Mouse (Mus musculus) hindbrain, embryonic 15.5 days (tissue): ENCODE measurements around the gene Rnf145. TPM values are rescaled to one million over a fixed set of nuclear protein-coding genes. Genes with fewer than 3 reads are reported as not detected.

Experiments used
- ATAC-seq: fragments of 200-750 bp; cut with Nextera tagmentation; 2 replicates; pipeline ENCODE4 v1.8.0; 2017; ENCODE audit warnings: low read depth, moderate number of reproducible peaks, moderate TSS enrichment; ENCODE audit not compliant: low FRiP score
- H3K27ac ChIP-seq: fragments of 300-500 bp; sonication (generic); replicated peaks from 2 replicates; pipeline ENCODE4 v1.5.1; 2015; ENCODE audit warnings: mild to moderate bottlenecking, inconsistent platforms
- H3K27me3 ChIP-seq: fragments of 300-500 bp; sonication (generic); 2 replicates; pipeline ENCODE4 v1.6.1; 2015; ENCODE audit warnings: control low read depth, inconsistent platforms
- H3K36me3 ChIP-seq: fragments of 300-500 bp; sonication (generic); 2 replicates; pipeline ENCODE4 v1.6.1; 2015; ENCODE audit warnings: control low read depth, inconsistent platforms
- H3K4me1 ChIP-seq: fragments of 300-500 bp; sonication (generic); replicated peaks from 2 replicates; pipeline ENCODE4 v1.6.1; 2015; ENCODE audit warnings: control low read depth, inconsistent platforms
- H3K4me2 ChIP-seq: fragments of 300-500 bp; sonication (generic); 2 replicates; pipeline ENCODE4 v1.6.1; 2015; ENCODE audit warnings: moderate library complexity, mild to moderate bottlenecking, inconsistent platforms
- H3K4me3 ChIP-seq: fragments of 300-500 bp; sonication (generic); 2 replicates; pipeline ENCODE4 v1.5.1; 2015; ENCODE audit warnings: mild to moderate bottlenecking, inconsistent platforms
- H3K9ac ChIP-seq: fragments of 300-500 bp; sonication (generic); 2 replicates; pipeline ENCODE4 v1.6.1; 2015; ENCODE audit warnings: inconsistent platforms
- H3K9me3 ChIP-seq: fragments of 300-500 bp; sonication (generic); 2 replicates; pipeline ENCODE4 v1.6.1; 2016; ENCODE audit warnings: control low read depth, inconsistent platforms
- WGBS: fragments of 180-500 bp; shearing (Covaris S2); methylation state at CpG from one replicate; pipeline ENCODE4 v1.1.7; 2015; 5-methylcytosine and 5-hydroxymethylcytosine counted together
- polyA plus RNA-seq: library from polyadenylated mRNA; unstranded; fragments of >200 nt; fragmentation: Nextera tagmentation; extraction: Ambion mirVana; gene quantifications from 2 replicates; pipeline ENCODE4 v1.2.1, GENCODE M21; 2015

The Rnf145 gene
- polyA plus RNA-seq, 1 experiment from 2014 or later, result 119 TPM

DNA sequence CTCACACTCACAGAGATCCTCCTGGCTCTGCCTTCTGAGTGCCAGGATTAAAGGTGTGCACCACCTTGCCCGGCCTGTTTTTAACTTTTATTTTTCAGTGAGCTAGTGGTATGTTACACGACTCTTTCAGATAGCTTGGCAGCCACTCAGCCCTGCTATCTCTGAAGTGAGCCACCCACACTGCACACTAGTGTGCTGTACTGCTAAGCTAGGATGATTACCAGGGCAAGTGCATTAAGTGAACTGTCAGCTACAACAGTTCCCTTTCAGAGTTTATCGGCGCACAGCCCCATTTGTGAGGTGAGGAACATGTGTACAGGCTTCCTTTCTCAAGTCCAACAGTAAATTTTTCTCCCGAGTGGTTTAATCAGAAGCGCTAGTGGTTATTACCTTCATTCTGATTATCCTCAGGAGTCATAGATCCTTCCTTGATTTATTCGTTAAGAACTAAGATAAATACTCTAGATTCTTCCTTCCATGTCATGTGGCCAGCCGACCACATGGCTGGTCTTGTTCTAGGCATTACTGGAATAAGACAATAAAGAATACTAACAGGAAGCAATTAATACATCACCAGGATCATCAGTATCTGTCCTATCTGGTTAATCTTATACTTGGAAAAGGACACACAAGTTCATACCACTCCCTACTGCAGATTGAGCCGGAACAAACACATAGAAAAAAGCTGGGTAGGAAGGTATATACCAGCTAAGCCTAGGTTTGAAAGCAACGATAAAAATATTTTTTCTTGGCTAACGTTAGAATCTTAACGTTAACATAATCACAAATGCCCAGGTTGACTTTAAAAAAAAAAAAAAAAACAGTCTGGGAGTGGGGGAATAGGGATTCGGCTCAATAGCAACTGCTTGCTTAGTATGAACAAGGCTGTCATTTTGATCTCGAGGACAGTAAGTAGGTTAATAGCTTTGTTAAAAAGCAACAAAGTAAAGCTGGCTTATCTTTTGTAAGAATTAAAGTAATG is 6.4 kb upstream of the Rnf145 start:
- H3K4me3 ChIP-seq, result no peak overlapping the region
- ATAC-seq, result no peak
- no peaks in the 10 kb centered on the region for H3K27me3 ChIP-seq
- no peak overlapping the region for H3K27ac ChIP-seq
- H3K9ac ChIP-seq, result no peak overlapping the region
- 84% methylated on average over 14 of the region's 14 CpGs for WGBS
- no peak overlapping the region for H3K4me2 ChIP-seq
- H3K36me3 ChIP-seq, result no peaks in the 10 kb centered on the region
- no peaks in the 10 kb centered on the region for H3K9me3 ChIP-seq
- H3K4me1 ChIP-seq, result no peaks in the 10 kb centered on the region; the same call in 1 of the 2 replicates

DNA sequence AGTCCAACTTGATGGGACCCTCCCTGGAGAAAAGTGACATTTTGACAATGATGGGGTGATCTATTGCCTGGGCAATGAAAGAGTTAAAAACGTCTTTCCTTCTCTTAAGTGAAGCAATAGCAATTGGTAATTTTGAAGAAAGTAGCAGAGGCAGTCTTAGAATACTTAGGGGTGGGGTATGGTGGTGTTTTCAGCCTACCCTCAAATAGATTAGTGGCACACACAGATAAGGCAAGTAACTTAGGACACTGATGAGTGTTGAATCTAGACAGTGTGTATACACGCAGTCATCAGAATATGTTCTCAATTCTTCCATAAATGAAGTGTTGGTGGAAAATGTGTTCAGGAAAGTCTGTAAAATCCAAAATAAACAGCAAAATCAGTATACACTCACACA is 5.7 kb upstream of the Rnf145 start:
- peaks cover 4% of the 10 kb centered on the region for H3K4me1 ChIP-seq
- 74% methylated on average over 2 of the region's 2 CpGs for WGBS
- H3K4me2 ChIP-seq, result no peak overlapping the region
- H3K9me3 ChIP-seq, result no peaks in the 10 kb centered on the region
- H3K27me3 ChIP-seq, result no peaks in the 10 kb centered on the region
- no peak overlapping the region for H3K4me3 ChIP-seq
- H3K9ac ChIP-seq, result no peak overlapping the region
- H3K27ac ChIP-seq, result no peak overlapping the region
- no peak for ATAC-seq
- no peaks in the 10 kb centered on the region for H3K36me3 ChIP-seq

DNA sequence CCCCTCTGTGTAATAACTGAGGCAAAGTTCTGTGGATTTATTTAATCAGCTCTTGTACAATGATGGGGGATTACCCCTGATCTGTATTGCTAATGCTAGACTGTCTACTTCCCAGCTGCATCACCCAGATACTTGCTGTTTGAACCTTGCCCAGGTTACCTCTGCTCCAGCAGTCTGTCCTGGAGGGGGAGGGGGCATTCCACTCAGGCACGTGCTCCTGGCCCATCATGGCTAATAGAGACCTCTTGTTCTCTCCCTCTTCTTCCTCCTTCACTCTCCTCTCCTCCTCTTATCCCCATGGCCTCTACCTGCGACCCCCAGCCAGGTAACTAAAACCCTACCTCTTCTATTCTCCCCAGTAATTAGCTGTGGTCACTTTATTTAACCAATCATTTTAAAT is 4.1 kb upstream of the Rnf145 start:
- WGBS, result 58% methylated on average over 2 of the region's 2 CpGs
- no peak overlapping the region for H3K9ac ChIP-seq
- H3K36me3 ChIP-seq, result no peaks in the 10 kb centered on the region
- no peaks in the 10 kb centered on the region for H3K9me3 ChIP-seq
- peaks cover 6% of the 10 kb centered on the region for H3K4me1 ChIP-seq
- no peak overlapping the region for H3K27ac ChIP-seq
- ATAC-seq, result no peak
- H3K4me2 ChIP-seq, result no peak overlapping the region
- H3K27me3 ChIP-seq, result no peaks in the 10 kb centered on the region
- no peak overlapping the region for H3K4me3 ChIP-seq

DNA sequence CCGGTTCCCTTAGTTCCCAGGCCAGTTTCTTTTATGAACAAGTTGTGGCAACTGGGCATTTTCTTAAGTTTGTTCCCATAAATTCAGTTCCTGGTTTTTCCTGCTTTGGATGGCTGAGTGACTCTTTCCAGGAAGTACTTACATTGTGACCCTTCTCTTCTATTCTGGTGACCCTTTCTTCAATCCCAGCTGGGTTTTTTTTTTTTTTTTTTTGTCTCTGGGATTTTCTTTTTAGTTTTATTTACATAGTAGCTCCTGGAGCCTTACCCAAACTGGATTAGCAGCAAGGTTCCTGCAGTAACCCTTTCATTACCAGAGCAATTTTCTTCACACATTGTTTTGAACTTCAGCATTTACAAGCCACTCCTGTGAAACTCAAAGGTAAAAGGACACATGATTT is 2.4 kb upstream of the Rnf145 start:
- no peaks in the 10 kb centered on the region for H3K36me3 ChIP-seq
- no peaks in the 10 kb centered on the region for H3K27me3 ChIP-seq
- no peak overlapping the region for H3K4me3 ChIP-seq
- no peak overlapping the region for H3K27ac ChIP-seq
- 29% methylated on average over 1 of the region's 1 CpGs for WGBS
- H3K4me2 ChIP-seq, result no peak overlapping the region
- no peak for ATAC-seq
- H3K4me1 ChIP-seq, result peaks cover 16% of the 10 kb centered on the region
- no peaks in the 10 kb centered on the region for H3K9me3 ChIP-seq
- H3K9ac ChIP-seq, result no peak overlapping the region

GRCm38 (mm10) chr11:44517561-44518280 is 1.0 kb upstream of the Rnf145 start:
- H3K9ac ChIP-seq, result peak overlapping the region; percentile 75
- H3K4me3 ChIP-seq, result peak overlapping the region; percentile 65
- peak overlapping the region; percentile 93 for H3K27ac ChIP-seq
- H3K9me3 ChIP-seq, result no peaks in the 10 kb centered on the region
- H3K36me3 ChIP-seq, result no peaks in the 10 kb centered on the region
- H3K4me2 ChIP-seq, result peak overlapping the region; percentile 62
- peaks cover 28% of the 10 kb centered on the region for H3K4me1 ChIP-seq
- 36% methylated on average over 6 of the region's 6 CpGs for WGBS
- no peak for ATAC-seq
- no peaks in the 10 kb centered on the region for H3K27me3 ChIP-seq

DNA sequence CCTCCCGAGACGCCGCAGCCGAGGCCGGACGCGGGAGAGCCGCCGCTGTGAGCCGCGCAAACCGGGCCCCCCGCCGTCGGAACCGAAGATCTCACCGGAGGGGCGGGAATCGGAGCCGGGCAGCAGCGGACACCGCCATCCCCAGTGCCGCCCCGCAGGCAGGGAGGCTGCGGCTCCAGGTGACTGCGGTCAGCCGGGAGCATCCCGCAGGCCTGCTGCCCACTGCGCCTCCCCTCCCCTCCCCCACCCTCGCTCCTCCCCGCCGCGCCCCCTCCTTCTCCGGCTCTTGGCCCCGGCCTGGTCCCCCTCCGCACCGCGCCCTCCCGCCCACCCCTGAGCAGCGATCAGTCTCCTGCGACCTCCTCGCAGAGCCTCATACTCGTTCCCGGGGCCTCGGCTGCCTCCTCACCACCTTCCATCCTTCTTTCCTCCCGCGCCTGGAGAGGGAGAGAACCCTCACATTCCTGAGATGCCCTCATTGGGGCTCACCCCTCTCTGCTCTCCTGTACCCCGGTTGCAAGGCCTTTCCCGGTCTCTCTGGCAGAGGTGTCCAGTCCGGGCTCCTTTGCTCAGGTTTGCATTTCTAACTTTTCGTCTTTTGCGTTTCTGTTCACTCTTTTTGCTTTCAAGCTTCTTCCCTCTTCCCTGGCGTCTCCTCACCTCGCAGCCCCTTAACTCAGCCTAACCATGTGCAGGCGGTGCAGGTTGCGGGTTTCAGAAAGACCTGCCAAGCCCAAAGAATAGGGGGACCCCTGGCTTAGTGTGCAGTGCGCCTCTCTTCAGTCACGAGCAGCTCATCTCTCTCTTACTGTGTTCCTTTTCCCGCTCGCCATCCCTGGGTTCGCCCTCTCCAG is 559 bp downstream of the Rnf145 start:
- Histone ChIP-seq H3K27ac (peak overlapping the region; percentile 93), H3K4me2 (peak overlapping the region; percentile 62), H3K36me3 (no peaks in the 10 kb centered on the region), H3K4me3 (peak overlapping the region; percentile 65), H3K27me3 (no peaks in the 10 kb centered on the region), H3K4me1 (peaks cover 39% of the 10 kb centered on the region), H3K9me3 (no peaks in the 10 kb centered on the region), H3K9ac (peak overlapping the region; percentile 75)
- under 1% methylated on average over 43 of the region's 61 CpGs for WGBS
- peak; percentile 52 for ATAC-seq

GRCm38 (mm10) chr11:44519950-44520761 is 1.4 kb downstream of the Rnf145 start:
- H3K27ac ChIP-seq, result peak overlapping the region; percentile 93
- no peaks in the 10 kb centered on the region for H3K27me3 ChIP-seq
- H3K9ac ChIP-seq, result peak overlapping the region; percentile 75
- peaks cover 3% of the 10 kb centered on the region for H3K36me3 ChIP-seq
- peak overlapping the region; percentile 62 for H3K4me2 ChIP-seq
- no peaks in the 10 kb centered on the region for H3K9me3 ChIP-seq
- H3K4me1 ChIP-seq, result peaks cover 39% of the 10 kb centered on the region
- under 1% methylated on average over 28 of the region's 28 CpGs for WGBS
- ATAC-seq, result peak; percentile 79
- H3K4me3 ChIP-seq, result peak overlapping the region; percentile 65

DNA sequence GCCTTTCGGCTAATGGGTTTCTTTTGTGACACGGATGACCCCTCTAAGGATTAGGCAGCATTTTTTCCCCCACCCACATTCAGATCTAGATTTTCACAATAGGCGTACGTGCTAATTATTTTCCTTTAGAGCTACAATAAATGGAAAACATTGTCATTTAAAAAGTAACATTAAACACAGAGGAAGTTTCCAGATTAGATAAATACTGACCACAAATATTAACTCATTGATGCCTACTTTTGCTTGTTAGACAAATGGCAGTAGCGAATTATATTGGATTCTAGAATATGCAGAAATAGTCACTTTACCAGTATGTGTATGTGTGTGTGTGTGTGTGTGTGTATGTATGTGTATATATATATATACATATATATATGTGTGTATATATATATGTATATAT is 3.8 kb downstream of the Rnf145 start:
- 80% methylated on average over 5 of the region's 5 CpGs for WGBS
- peaks cover 18% of the 10 kb centered on the region for H3K36me3 ChIP-seq

DNA sequence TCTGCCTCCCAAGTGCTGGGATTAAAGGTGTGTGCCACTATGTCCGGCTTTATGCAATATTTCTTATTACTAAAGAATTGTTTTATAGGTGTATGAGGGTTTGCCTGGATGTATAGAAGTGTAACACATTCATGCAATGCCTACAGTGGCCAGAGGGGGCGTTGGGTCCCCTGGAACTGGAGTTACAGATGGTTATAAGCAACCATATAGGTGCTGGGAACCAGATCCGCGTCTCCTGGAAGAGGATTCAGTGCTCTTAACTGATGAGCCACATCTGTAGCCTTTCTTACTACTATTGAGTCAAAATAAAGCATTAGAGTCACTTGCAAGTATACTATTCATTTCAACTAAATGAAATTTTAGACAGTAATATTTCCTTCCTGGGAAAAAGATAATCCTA is 7.0 kb downstream of the Rnf145 start:
- no peak overlapping the region for H3K4me2 ChIP-seq
- H3K27me3 ChIP-seq, result no peaks in the 10 kb centered on the region
- no peak overlapping the region for H3K4me3 ChIP-seq
- H3K4me1 ChIP-seq, result peaks cover 34% of the 10 kb centered on the region
- no peak overlapping the region for H3K27ac ChIP-seq
- peaks cover 18% of the 10 kb centered on the region for H3K36me3 ChIP-seq
- H3K9ac ChIP-seq, result no peak overlapping the region
- 84% methylated on average over 4 of the region's 4 CpGs for WGBS
- no peaks in the 10 kb centered on the region for H3K9me3 ChIP-seq
- ATAC-seq, result no peak

More for the DNA sequence above, 3.8 kb downstream of the Rnf145 start:
- Histone ChIP-seq H3K4me3 (no peak overlapping the region), H3K27ac (no peak overlapping the region), H3K27me3 (no peaks in the 10 kb centered on the region), H3K4me2 (no peak overlapping the region), H3K9me3 (no peaks in the 10 kb centered on the region), H3K9ac (no peak overlapping the region), H3K4me1 (peaks cover 39% of the 10 kb centered on the region)
- ATAC-seq, result no peak

DNA sequence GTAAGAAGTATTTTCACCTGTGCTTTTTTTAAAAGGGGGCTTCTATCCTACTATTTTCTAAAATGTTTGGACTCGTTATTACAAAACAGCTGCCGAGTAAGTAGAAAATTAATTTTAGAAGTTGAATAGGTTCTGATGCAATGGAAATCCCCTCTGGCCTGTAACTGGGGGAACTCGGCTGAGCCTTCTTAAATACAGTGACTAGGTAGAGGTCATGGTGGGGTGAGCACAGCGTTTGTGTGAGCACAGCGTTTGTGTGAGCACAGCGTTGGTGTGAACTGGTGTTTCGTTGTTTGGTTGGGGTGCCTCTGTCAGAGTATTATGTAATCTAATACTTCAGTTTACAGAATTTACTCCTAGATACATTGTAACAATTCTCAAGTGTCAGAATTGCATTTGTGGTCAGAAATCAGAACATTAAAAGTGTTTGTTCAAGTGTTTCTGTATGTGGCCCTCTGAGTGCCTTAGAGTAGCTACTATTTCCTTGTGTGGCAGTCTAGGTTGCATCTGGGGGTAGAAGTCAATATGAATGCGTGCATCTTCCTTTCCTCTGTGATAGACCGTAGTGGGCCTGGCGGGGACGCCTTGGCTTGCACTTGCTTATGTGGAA is 8.0 kb downstream of the Rnf145 start:
- H3K36me3 ChIP-seq, result peaks cover 22% of the 10 kb centered on the region
- no peak overlapping the region for H3K4me3 ChIP-seq
- H3K4me1 ChIP-seq, result peaks cover 25% of the 10 kb centered on the region
- no peak overlapping the region for H3K9ac ChIP-seq
- WGBS, result 94% methylated on average over 11 of the region's 11 CpGs
- ATAC-seq, result no peak
- no peaks in the 10 kb centered on the region for H3K27me3 ChIP-seq
- H3K4me2 ChIP-seq, result no peak overlapping the region
- H3K9me3 ChIP-seq, result no peaks in the 10 kb centered on the region
- no peak overlapping the region for H3K27ac ChIP-seq
